Mouse (Mus musculus) hindbrain, embryonic 16.5 days (tissue): ENCODE measurements around the gene Nkain4. TPM values are rescaled to one million over a fixed set of nuclear protein-coding genes. Genes with fewer than 3 reads are reported as not detected.

Experiments used
- ATAC-seq: fragments of 200-750 bp; cut with Nextera tagmentation; 2 replicates; pipeline ENCODE4 v1.8.0; 2017; ENCODE audit warnings: moderate TSS enrichment, moderate library complexity
- H3K27ac ChIP-seq: fragments of 300-500 bp; sonication (generic); 2 replicates; pipeline ENCODE4 v1.5.1; 2014; ENCODE audit warnings: low read depth, mild to moderate bottlenecking, control low read depth, low read length, moderate library complexity
- H3K27me3 ChIP-seq: fragments of 300-500 bp; sonication (generic); replicated peaks from 2 replicates; pipeline ENCODE4 v1.6.1; 2014; ENCODE audit warnings: low read length; ENCODE audit not compliant: control insufficient read depth, insufficient read depth
- H3K36me3 ChIP-seq: fragments of 300-500 bp; sonication (generic); 2 replicates; pipeline ENCODE4 v1.6.1; 2014; ENCODE audit warnings: mild to moderate bottlenecking, low read length, moderate library complexity, mixed read lengths; ENCODE audit not compliant: control insufficient read depth, insufficient read depth
- H3K4me1 ChIP-seq: fragments of 300-500 bp; sonication (generic); 2 replicates; pipeline ENCODE4 v1.6.1; 2014; ENCODE audit warnings: low read depth, low read length; ENCODE audit not compliant: control insufficient read depth, insufficient read depth
- H3K4me2 ChIP-seq: fragments of 300-500 bp; sonication (generic); 2 replicates; pipeline ENCODE4 v1.6.1; 2014; ENCODE audit warnings: mild to moderate bottlenecking, low read length, control low read depth, moderate library complexity
- H3K4me3 ChIP-seq: fragments of 300-500 bp; sonication (generic); 2 replicates; pipeline ENCODE4 v1.5.1; 2014; ENCODE audit warnings: mild to moderate bottlenecking, low read length, control low read depth, moderate library complexity
- H3K9ac ChIP-seq: fragments of 300-500 bp; sonication (generic); 2 replicates; pipeline ENCODE4 v1.6.1; 2014; ENCODE audit warnings: low read depth, mild to moderate bottlenecking, control low read depth, low read length, moderate library complexity
- H3K9me3 ChIP-seq: fragments of 300-500 bp; sonication (generic); 2 replicates; pipeline ENCODE4 v1.6.1; 2014; ENCODE audit warnings: mild to moderate bottlenecking, low read length, moderate library complexity; ENCODE audit not compliant: control insufficient read depth
- WGBS: fragments of 180-500 bp; shearing (Covaris S2); extraction: QIAGEN DNeasy Blood & Tissue Kit; methylation state at CpG from one replicate; pipeline ENCODE4 v1.1.7; 2014; 5-methylcytosine and 5-hydroxymethylcytosine counted together
- polyA plus RNA-seq: library from polyadenylated mRNA; unstranded; fragments of >200 nt; fragmentation: Nextera tagmentation; extraction: Ambion mirVana; gene quantifications from 2 replicates; pipeline ENCODE4 v1.2.1, GENCODE M21; 2015

Nkain4 gene
- polyA plus RNA-seq, 1 experiment from 2014 or later: 106 TPM

- Histone ChIP-seq H3K4me1 (peaks cover 5% of the 10 kb centered on the region), H3K36me3 (no peaks in the 10 kb centered on the region), H3K9me3 (no peaks in the 10 kb centered on the region), H3K4me3 (no peak overlapping the region), H3K4me2 (no peak overlapping the region), H3K27ac (no peak overlapping the region), H3K9ac (no peak overlapping the region), H3K27me3 (no peaks in the 10 kb centered on the region)
- ATAC-seq: no peak
- 81% methylated on average over 2 of the region's 2 CpGs for WGBS
Measured at GRCm38 (mm10) chr2:180962616-180963308, 8.3 kb upstream of the Nkain4 start.

- Histone ChIP-seq H3K4me1 (no peaks in the 10 kb centered on the region), H3K4me3 (no peak overlapping the region), H3K36me3 (no peaks in the 10 kb centered on the region), H3K9me3 (no peaks in the 10 kb centered on the region), H3K27ac (no peak overlapping the region), H3K9ac (no peak overlapping the region), H3K27me3 (no peaks in the 10 kb centered on the region), H3K4me2 (no peak overlapping the region)
- ATAC-seq: no peak
- 77% methylated on average over 3 of the region's 3 CpGs for WGBS
Measured at GRCm38 (mm10) chr2:180960187-180960586, 5.7 kb upstream of the Nkain4 start.

- H3K4me3 ChIP-seq: no peak overlapping the region
- 69% methylated on average over 7 of the region's 7 CpGs for WGBS
- no peak for ATAC-seq
Measured at GRCm38 (mm10) chr2:180959605-180960004, 5.1 kb upstream of the Nkain4 start.

GRCm38 (mm10) chr2:180953638-180954037, 861 bp downstream of the Nkain4 start:
- peak overlapping the region; percentile 53 for H3K4me3 ChIP-seq
- H3K4me2 ChIP-seq: peak overlapping the region; percentile 74
- H3K9me3 ChIP-seq: no peaks in the 10 kb centered on the region
- H3K36me3 ChIP-seq: no peaks in the 10 kb centered on the region
- WGBS: 9% methylated on average over 2 of the region's 2 CpGs
- peaks cover 25% of the 10 kb centered on the region for H3K4me1 ChIP-seq
- no peak for ATAC-seq
- H3K27ac ChIP-seq: peak overlapping the region; percentile 68
- peak overlapping the region; percentile 73 for H3K9ac ChIP-seq
- no peaks in the 10 kb centered on the region for H3K27me3 ChIP-seq

More at GRCm38 (mm10) chr2:180959605-180960004, 5.1 kb upstream of the Nkain4 start:
- no peaks in the 10 kb centered on the region for H3K9me3 ChIP-seq
- 0 out of 2 replicates have a peak, but pooled peaks cover 3% of the 10 kb centered on the region for H3K4me1 ChIP-seq
- no peak overlapping the region for H3K4me2 ChIP-seq
- no peak overlapping the region for H3K9ac ChIP-seq
- H3K36me3 ChIP-seq: no peaks in the 10 kb centered on the region
- no peaks in the 10 kb centered on the region for H3K27me3 ChIP-seq
- H3K27ac ChIP-seq: no peak overlapping the region

GRCm38 (mm10) chr2:180952731-180953171, 1.7 kb downstream of the Nkain4 start:
- peaks cover 25% of the 10 kb centered on the region for H3K4me1 ChIP-seq
- no peaks in the 10 kb centered on the region for H3K36me3 ChIP-seq
- H3K27ac ChIP-seq: peak overlapping the region; percentile 68
- H3K4me3 ChIP-seq: peak overlapping the region; percentile 53
- H3K27me3 ChIP-seq: no peaks in the 10 kb centered on the region
- peak; percentile 78 for ATAC-seq
- no peaks in the 10 kb centered on the region for H3K9me3 ChIP-seq
- H3K4me2 ChIP-seq: peak overlapping the region; percentile 74
- WGBS: 2% methylated on average over 9 of the region's 9 CpGs
- H3K9ac ChIP-seq: peak overlapping the region; percentile 73

- Histone ChIP-seq H3K36me3 (no peaks in the 10 kb centered on the region), H3K4me2 (no peak overlapping the region), H3K4me3 (no peak overlapping the region), H3K4me1 (peaks cover 24% of the 10 kb centered on the region), H3K9ac (no peak overlapping the region), H3K9me3 (no peaks in the 10 kb centered on the region), H3K27ac (no peak overlapping the region), H3K27me3 (no peaks in the 10 kb centered on the region)
- 15% methylated on average over 1 of the region's 1 CpGs for WGBS
- ATAC-seq: no peak
Measured at GRCm38 (mm10) chr2:180949947-180950346, 4.6 kb downstream of the Nkain4 start.

- Histone ChIP-seq H3K27ac (peak overlapping the region; percentile 42; the same call in 1 of the 2 replicates), H3K4me3 (no peak overlapping the region), H3K27me3 (no peaks in the 10 kb centered on the region), H3K36me3 (peaks cover 4% of the 10 kb centered on the region; the same call in 1 of the 2 replicates), H3K4me2 (no peak overlapping the region), H3K4me1 (no peaks in the 10 kb centered on the region), H3K9ac (no peak overlapping the region), H3K9me3 (no peaks in the 10 kb centered on the region)
- 0 out of 2 replicates have a peak, but pooled peaks have one; percentile 52 for ATAC-seq
Measured at GRCm38 (mm10) chr2:180941869-180942268, 12.6 kb downstream of the Nkain4 start.

GRCm38 (mm10) chr2:180940187-180940586, 14.3 kb downstream of the Nkain4 start:
- Histone ChIP-seq H3K4me2 (no peak overlapping the region), H3K9me3 (no peaks in the 10 kb centered on the region), H3K36me3 (peaks cover 4% of the 10 kb centered on the region; the same call in 1 of the 2 replicates), H3K27ac (no peak overlapping the region), H3K27me3 (no peaks in the 10 kb centered on the region), H3K4me3 (no peak overlapping the region), H3K9ac (no peak overlapping the region), H3K4me1 (no peaks in the 10 kb centered on the region)
- no peak for ATAC-seq

- no peak overlapping the region for H3K27ac ChIP-seq
- no peaks in the 10 kb centered on the region for H3K4me1 ChIP-seq
- no peak overlapping the region for H3K4me3 ChIP-seq
- no peaks in the 10 kb centered on the region for H3K36me3 ChIP-seq
- H3K9me3 ChIP-seq: no peaks in the 10 kb centered on the region
- no peak overlapping the region for H3K9ac ChIP-seq
- H3K27me3 ChIP-seq: no peaks in the 10 kb centered on the region
- H3K4me2 ChIP-seq: no peak overlapping the region
- WGBS: 80% methylated on average over 1 of the region's 1 CpGs
- ATAC-seq: no peak
Measured at GRCm38 (mm10) chr2:180932418-180932817, 22.1 kb downstream of the Nkain4 start.
